Mouse (Mus musculus) gastrocnemius, postnatal 4 days (tissue): ENCODE measurements around the gene Sirt6. TPM values are rescaled to one million over a fixed set of nuclear protein-coding genes. Genes with fewer than 3 reads are reported as not detected.

Source experiments
- DNase-seq, 2 experiments: peaks; one replicate each; pipeline ENCODE4 v3.0.0; 2021 to 2022; ENCODE audit warnings: low spot score in 2 of 2, mixed read lengths in 2 of 2
- total RNA-seq, 2 experiments: library from RNA; stranded (reverse); gene quantifications; 2 replicates each; pipeline ENCODE4 v1.2.3; 2021

Gene Sirt6
- total RNA-seq, 2 experiments from 2014 or later, result 13.6 to 18.2 TPM

GRCm38 (mm10) chr10:81626101-81626993, 1.2 kb downstream of the Sirt6 start:
- no peak for DNase-seq

- no peak for DNase-seq
Measured at GRCm38 (mm10) chr10:81623441-81623840, 4.2 kb downstream of the Sirt6 start.

GRCm38 (mm10) chr10:81620786-81621185, 6.8 kb downstream of the Sirt6 start:
- no peak for DNase-seq

GRCm38 (mm10) chr10:81619976-81620375, 7.6 kb downstream of the Sirt6 start:
- DNase-seq, result no peak

GRCm38 (mm10) chr10:81615486-81615885, 12.1 kb downstream of the Sirt6 start:
- no peak for DNase-seq

GRCm38 (mm10) chr10:81612779-81613178, 14.8 kb downstream of the Sirt6 start:
- no peak for DNase-seq

- no peak for DNase-seq
Measured at GRCm38 (mm10) chr10:81608308-81608707, 19.3 kb downstream of the Sirt6 start.

GRCm38 (mm10) chr10:81605974-81606751, 21.4 kb downstream of the Sirt6 start, which contains the start of gene BC025920:
Gene BC025920 (plus strand): TSS chr10:81606270.
- peak; percentile 83 to 93 for DNase-seq

GRCm38 (mm10) chr10:81605666-81605973, 22.0 kb downstream of the Sirt6 start:
- no peak for DNase-seq

- DNase-seq, result peak; percentile 68 to 86
Measured at GRCm38 (mm10) chr10:81604968-81605665, 22.5 kb downstream of the Sirt6 start.

GRCm38 (mm10) chr10:81604019-81604967, 23.3 kb downstream of the Sirt6 start:
- DNase-seq, result no peak

GRCm38 (mm10) chr10:81602741-81603151, 24.9 kb downstream of the Sirt6 start:
- no peak for DNase-seq

GRCm38 (mm10) chr10:81601396-81601905, 26.1 kb downstream of the Sirt6 start:
- no peak for DNase-seq

- peak; percentile 87 to 90 for DNase-seq
Measured at GRCm38 (mm10) chr10:81600738-81601203, 26.8 kb downstream of the Sirt6 start, which contains the start of gene Tle6. Gene Tle6 (minus strand): TSS chr10:81601073.

- DNase-seq, result no peak
Measured at GRCm38 (mm10) chr10:81600096-81600495, 27.5 kb downstream of the Sirt6 start.

- DNase-seq, result no peak
Measured at GRCm38 (mm10) chr10:81599630-81600029, 28.0 kb downstream of the Sirt6 start.

- DNase-seq, result no peak
Measured at GRCm38 (mm10) chr10:81598871-81599270, 28.7 kb downstream of the Sirt6 start.

- DNase-seq, result no peak
Measured at GRCm38 (mm10) chr10:81598342-81598741, 29.3 kb downstream of the Sirt6 start.

GRCm38 (mm10) chr10:81597137-81597950, 30.3 kb downstream of the Sirt6 start:
- peak in 1 of 2 experiments; percentile 42 for DNase-seq
